Mouse (Mus musculus): Measurements from ENCODE around the gene Prkn.

DNA sequence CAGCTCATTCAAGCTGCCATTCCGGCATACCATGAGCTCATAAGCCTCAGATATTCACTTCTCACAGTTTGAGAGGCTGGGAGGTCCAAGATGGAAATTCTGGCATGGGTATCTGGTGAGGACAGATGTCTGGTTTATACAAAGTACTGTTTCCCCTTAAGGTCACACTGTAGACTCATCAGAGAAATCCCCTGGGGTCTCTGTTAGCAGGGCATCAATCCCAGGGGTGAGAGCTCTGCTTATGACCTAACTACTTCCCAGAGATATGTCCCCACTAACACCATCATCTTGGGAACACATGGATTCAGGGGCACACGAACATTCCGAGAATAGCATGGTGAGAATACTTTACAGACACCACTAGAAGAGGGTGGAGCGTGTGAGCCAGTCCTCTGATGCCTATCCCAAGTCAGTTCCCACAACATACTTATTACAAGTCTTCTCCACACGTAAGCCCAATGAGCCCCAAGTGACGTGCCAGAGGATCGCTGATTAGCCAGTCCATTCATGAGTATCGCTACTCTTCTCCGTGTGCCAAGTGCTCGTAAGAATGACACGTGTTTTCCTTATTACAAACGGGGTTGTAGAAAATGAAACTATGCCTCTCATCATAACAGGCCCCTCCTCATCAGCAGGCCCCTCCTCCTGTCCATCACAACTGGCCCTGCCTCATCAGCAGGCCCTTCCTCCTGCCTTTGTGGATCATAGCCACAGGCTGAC is 895.1 kb downstream of the Prkn start:
- TF ChIP-seq CTCF (IDR thresholded peaks at IDR 0.05; ENCODE audit: low read depth) (no peak), EP300 (optimal IDR thresholded peaks at IDR 0.05) (no peak)
